Mouse (Mus musculus): ENCODE data around the gene Atp2b1.
"Not testable (repeated sequence)": the region's sequence is repeated elsewhere in the genome, so short reads cannot be mapped to it uniquely, and the experiment has no call there.

- TF ChIP-seq CTCF (IDR thresholded peaks at IDR 0.05 in 2 of 3, conservative IDR thresholded peaks at IDR 0.05 in 1 of 3; ENCODE audit: control insufficient read depth in 1 of 3, insufficient read depth in 1 of 3, low read depth in 2 of 3, low read length in 3 of 3, poor library complexity in 1 of 3, severe bottlenecking in 1 of 3) = peak in 1 of 3 experiments; percentile 14; a peak in 1 of 6 replicates
- not testable (repeated sequence) for TF ChIP-seq NELFE (IDR thresholded peaks at IDR 0.05; ENCODE audit: low read depth, low read length); POLR2A (IDR thresholded peaks at IDR 0.05; ENCODE audit: control insufficient read depth in 1 of 2, insufficient read depth in 1 of 2, low read depth in 1 of 2, low read length in 2 of 2, poor library complexity in 1 of 2); HCFC1 (IDR thresholded peaks at IDR 0.05; ENCODE audit: low read depth, low read length); GATA1 (IDR thresholded peaks at IDR 0.05; ENCODE audit: low read depth, low read length); ZMIZ1 (IDR thresholded peaks at IDR 0.05; ENCODE audit: low read depth, low read length); POLR2AphosphoS5 (IDR thresholded peaks at IDR 0.05; ENCODE audit: borderline replicate concordance, low read depth, low read length)
Measured at GRCm38 (mm10) chr10:98995016-98995747, 81.0 kb downstream of the Atp2b1 start.
